Mouse (Mus musculus): ENCODE measurements around the gene Atp13a5. TPM values are rescaled to one million over a fixed set of nuclear protein-coding genes. Genes with fewer than 3 reads are reported as not detected.

Atp13a5 gene
- total RNA-seq, 2 experiments from 2014 or later: 0.40 TPM; not detected in 1

GRCm38 (mm10) chr16:29208841-29209240 is 169.7 kb downstream of the Atp13a5 start:
- DNase-seq (ENCODE audit: low spot score in 2 of 2): no peak

- no peak for DNase-seq (ENCODE audit: low spot score in 2 of 2)
These were observed 173.0 kb downstream of the Atp13a5 start for GRCm38 (mm10) chr16:29205581-29205980.

GRCm38 (mm10) chr16:29204875-29205274 is 173.7 kb downstream of the Atp13a5 start:
- DNase-seq (ENCODE audit: low spot score in 2 of 2): no peak

GRCm38 (mm10) chr16:29201146-29201545 is 177.4 kb downstream of the Atp13a5 start:
- DNase-seq (ENCODE audit: low spot score in 2 of 2): no peak

- DNase-seq (ENCODE audit: low spot score in 2 of 2): no peak
These were observed 180.1 kb downstream of the Atp13a5 start for GRCm38 (mm10) chr16:29198461-29198860.

- no peak for DNase-seq (ENCODE audit: low spot score in 2 of 2)
These were observed 183.4 kb downstream of the Atp13a5 start for GRCm38 (mm10) chr16:29195156-29195555.

GRCm38 (mm10) chr16:29193981-29194380 is 184.6 kb downstream of the Atp13a5 start:
- DNase-seq (ENCODE audit: low spot score in 2 of 2): no peak

GRCm38 (mm10) chr16:29192911-29193310 is 185.6 kb downstream of the Atp13a5 start:
- DNase-seq (ENCODE audit: low spot score in 2 of 2): no peak

Other genes with a start within 250 kb of the Atp13a5 start
- gene Hrasls, start 169.0 kb downstream of the Atp13a5 start, total RNA-seq (2021): 1 to 10 TPM; 1.7 to 2.3 TPM
- 1 to 10 TPM in 1 of 2 experiments, under 1 TPM in 1; 0.51 to 2.8 TPM for gene Atp13a4, start 166.1 kb upstream of the Atp13a5 start, total RNA-seq (2021)
- gene Opa1, start 200.6 kb upstream of the Atp13a5 start, total RNA-seq (2021): 10 to 100 TPM; 87.7 to 93.4 TPM